Mouse (Mus musculus) frontal cortex, adult (tissue): ENCODE measurements around the gene Zfp936.
"Not testable (repeated sequence)": the region's sequence is repeated elsewhere in the genome, so short reads cannot be mapped to it uniquely, and the experiment has no call there.

ENCODE experiments used
- ATAC-seq: cut with Nextera tagmentation; 2 replicates; pipeline ENCODE4 v1.9.2; 2017; ENCODE audit warnings: mild to moderate bottlenecking, moderate library complexity, mixed read lengths; ENCODE audit not compliant: low TSS enrichment

Gene Zfp936

GRCm38 (mm10) chr7:43113929-43114328, at the start of gene Zfp936:
TSS of gene Zfp936 (plus strand) at chr7:43114229.
- ATAC-seq = not testable (repeated sequence)

DNA sequence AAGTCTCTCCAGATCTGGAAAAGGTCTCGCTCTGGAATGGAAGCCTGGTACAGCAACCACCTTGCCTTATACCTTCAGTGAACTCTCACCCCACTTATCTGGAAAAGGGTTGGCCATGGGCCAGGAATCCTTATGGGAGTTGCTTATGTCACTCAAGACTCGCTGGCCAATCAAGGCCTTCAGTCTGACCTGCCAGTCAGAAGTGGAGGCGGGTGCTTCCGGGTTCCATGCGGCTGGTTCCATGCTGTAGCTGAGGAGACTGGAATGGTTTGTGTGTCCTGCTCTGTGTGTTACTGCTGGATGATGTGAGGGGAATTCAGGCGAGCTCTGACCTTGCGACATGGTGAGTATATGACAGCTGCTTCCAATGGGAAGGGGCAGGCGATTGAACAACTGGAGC, 36.2 kb upstream of the Zfp936 start:
- ATAC-seq = no peak

- ATAC-seq = not testable (repeated sequence)
Observed at GRCm38 (mm10) chr7:43128691-43129090, 14.7 kb downstream of the Zfp936 start.

GRCm38 (mm10) chr7:43164121-43164520, 50.1 kb downstream of the Zfp936 start:
- ATAC-seq = not testable (repeated sequence)

DNA sequence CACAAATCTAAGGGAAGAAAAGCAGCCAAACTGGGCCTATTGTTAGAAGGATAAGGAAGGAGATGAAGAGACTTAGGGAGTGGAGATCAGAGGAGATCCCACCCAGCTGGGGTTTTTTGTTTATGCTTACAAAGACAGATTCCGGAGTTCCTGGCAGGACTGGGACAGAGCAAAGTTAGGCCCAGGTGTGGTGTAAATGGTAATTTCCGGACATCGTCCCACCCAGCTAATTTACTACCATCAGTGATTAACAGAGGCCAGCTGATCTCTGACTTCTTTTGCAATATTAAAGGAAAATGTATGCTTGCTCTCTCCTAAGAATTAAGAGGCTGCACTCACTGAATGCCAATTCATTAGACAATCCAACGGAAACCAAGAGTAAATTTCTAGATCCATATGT, 53.1 kb downstream of the Zfp936 start:
- ATAC-seq = not testable (repeated sequence)

GRCm38 (mm10) chr7:43167811-43168210, 53.8 kb downstream of the Zfp936 start:
- ATAC-seq = not testable (repeated sequence)

- not testable (repeated sequence) for ATAC-seq
Observed at GRCm38 (mm10) chr7:43168212-43168611, 54.2 kb downstream of the Zfp936 start.

DNA sequence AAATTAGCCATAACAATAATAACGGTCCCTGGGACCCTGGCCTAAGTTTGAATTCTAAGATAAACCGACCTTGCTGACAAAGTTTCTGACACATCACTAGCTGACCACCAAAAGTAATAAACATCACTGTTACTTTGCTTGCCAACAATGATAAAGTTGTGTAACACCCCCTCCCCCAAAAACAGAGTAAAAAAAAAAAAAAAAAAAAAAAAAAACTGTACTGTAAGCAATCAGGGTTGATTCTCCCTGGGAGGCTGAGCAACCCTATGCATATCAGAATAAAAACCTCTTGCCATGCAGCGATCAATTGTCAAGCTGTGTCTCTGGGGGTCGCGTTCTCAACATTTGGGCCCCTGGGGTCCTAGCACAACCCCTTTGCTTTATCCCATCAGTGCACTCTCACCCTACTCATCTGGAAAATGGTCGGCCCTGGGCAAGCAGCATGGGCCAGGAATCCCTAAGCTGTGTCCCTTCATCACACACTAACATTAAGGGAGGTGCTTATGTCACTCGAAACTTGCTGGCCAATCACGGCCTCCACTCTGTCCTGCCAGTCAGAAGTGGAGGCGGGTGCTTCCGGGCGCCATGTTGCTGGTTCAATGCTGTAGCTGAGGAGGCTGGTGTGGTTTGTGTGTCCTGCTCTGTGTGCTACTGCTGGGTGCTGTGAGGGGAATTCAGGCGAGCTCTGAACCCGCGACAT, 63.1 kb downstream of the Zfp936 start:
- no peak for ATAC-seq

- not testable (repeated sequence) for ATAC-seq
Observed at GRCm38 (mm10) chr7:43213781-43214180, 99.8 kb downstream of the Zfp936 start.
